Mouse (Mus musculus) CH12.LX (cell line): ENCODE data around the gene Cyp17a1.
A peak's percentile ranks its signal among the peaks of the same experiment; 100 is the strongest.

Experiments used
- CTCF ChIP-seq, 2 experiments: IDR thresholded peaks in 1 of 2; conservative IDR thresholded peaks in 1 of 2; 2 replicates each; pipeline ENCODE4 v1.5.1; 2011 to 2012; ENCODE audit warnings: low read depth in 2 of 2, low read length in 2 of 2, improper control_type of control experiment in 1 of 2, inconsistent platforms in 1 of 2, mild to moderate bottlenecking in 1 of 2, moderate library complexity in 1 of 2
- EP300 ChIP-seq: IDR thresholded peaks from 2 replicates; pipeline ENCODE4 v1.6.1; 2011; ENCODE audit warnings: low read length, improper control_type of control experiment
- ETS1 ChIP-seq: conservative IDR thresholded peaks from 2 replicates; pipeline ENCODE4 v1.6.1; 2012; ENCODE audit warnings: low read depth, mild to moderate bottlenecking, inconsistent platforms, low read length, improper control_type of control experiment, moderate library complexity
- JUND ChIP-seq: conservative IDR thresholded peaks from 2 replicates; pipeline ENCODE4 v1.6.1; 2011; ENCODE audit warnings: low read depth, low read length, improper control_type of control experiment
- MAZ ChIP-seq: IDR thresholded peaks from 2 replicates; pipeline ENCODE4 v1.6.1; 2012; ENCODE audit warnings: low read depth, mild to moderate bottlenecking, inconsistent platforms, low read length, improper control_type of control experiment, moderate library complexity
- RAD21 ChIP-seq: IDR thresholded peaks from 2 replicates; pipeline ENCODE4 v1.6.1; 2011; ENCODE audit warnings: low read depth, mild to moderate bottlenecking, low read length, improper control_type of control experiment, moderate library complexity
- SIN3A ChIP-seq: IDR thresholded peaks from 2 replicates; pipeline ENCODE4 v1.6.1; 2012; ENCODE audit warnings: low read length, improper control_type of control experiment, inconsistent platforms
- USF1 ChIP-seq: IDR thresholded peaks from 2 replicates; pipeline ENCODE4 v1.6.1; 2014; ENCODE audit warnings: low read depth, mild to moderate bottlenecking, inconsistent platforms, low read length, improper control_type of control experiment
- ZMIZ1 ChIP-seq: IDR thresholded peaks from 2 replicates; pipeline ENCODE4 v1.6.1; 2012; ENCODE audit warnings: low read depth, mild to moderate bottlenecking, inconsistent platforms, low read length, improper control_type of control experiment
- ZNF384 ChIP-seq: IDR thresholded peaks from 2 replicates; pipeline ENCODE4 v1.6.1; 2012; ENCODE audit warnings: low read depth, low read length, improper control_type of control experiment, inconsistent platforms

DNA sequence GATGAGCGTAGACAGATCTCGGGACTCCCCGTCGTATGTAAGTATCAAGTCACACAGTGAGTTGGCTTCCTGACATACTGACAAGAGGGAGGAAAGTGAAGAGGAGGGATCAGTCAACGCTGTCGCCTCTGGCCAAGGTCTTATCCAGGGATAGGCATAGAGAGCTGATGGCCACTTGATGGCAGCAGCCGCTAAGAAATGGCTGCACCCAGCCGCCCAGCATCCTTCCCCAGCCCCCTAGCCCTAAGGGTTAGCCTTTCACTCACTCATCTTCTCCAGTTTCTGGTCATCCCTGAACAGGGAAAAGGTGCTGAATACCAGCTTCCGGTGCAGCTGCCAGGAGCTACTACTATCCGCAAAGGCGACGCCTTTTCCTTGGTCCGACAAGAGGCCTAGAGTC, 2.3 kb downstream of the Cyp17a1 start:
- peak; percentile 98 for TF ChIP-seq RAD21
- TF ChIP-seq JUND = no peak
- no peak for TF ChIP-seq USF1
- TF ChIP-seq ETS1 = no peak
- no peak for TF ChIP-seq ZMIZ1
- TF ChIP-seq EP300 = no peak
- peak; percentile 44 to 98 for TF ChIP-seq CTCF (conservative IDR thresholded peaks at IDR 0.05 in 1 of 2, IDR thresholded peaks at IDR 0.05 in 1 of 2; ENCODE audit: low read depth in 2 of 2, low read length in 2 of 2)
- no peak for TF ChIP-seq ZNF384
- no peak for TF ChIP-seq MAZ
- no peak for TF ChIP-seq SIN3A
